14 mouse cellular contexts compared by ENCODE assay signal in the genomic region with DNA sequence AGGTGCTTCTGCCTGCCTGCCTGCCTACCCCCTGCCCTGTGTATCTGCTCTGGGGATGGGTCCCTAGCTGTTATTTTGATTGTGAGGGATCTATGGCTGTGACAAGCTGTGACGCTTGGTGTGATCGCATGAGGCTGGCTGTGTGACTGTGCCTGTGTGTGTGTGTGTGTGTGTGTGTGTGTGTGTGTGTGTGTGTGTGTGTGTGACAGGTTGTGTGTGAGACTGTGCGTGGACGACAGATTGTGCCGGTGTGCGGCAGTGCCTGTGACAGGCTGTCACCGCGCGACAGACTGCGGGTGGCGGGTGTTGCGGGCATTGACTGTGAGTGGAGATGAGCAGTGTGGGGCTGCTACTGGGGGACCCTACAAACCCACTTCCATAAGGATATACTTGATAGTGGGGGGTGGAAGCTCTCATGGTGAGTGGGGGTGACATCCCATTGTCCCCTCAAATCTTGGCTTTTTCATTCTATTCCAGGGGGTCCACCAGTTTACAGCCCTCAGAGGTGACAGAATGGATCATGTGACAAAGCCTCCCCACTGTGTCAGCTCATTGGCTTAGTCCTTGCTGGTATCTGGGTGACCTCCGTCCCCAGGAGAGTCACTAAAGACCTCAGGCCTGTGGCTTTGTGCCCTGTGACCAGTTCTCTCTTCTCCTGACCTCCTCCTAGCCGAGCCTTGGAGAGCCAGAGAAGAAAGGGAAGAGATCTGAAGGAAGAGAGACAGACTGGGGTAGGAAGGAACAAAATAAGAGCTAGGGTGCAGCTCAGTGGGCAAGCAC. TPM values are rescaled to one million over a fixed set of nuclear protein-coding genes. Genes with fewer than 3 reads are reported as not detected.
DNase-seq lines count a peak whose midpoint lies in the region; ATAC-seq and TF ChIP-seq lines count a peak whose summit lies in the region.
"Had no signal": no experiment of that assay in that cellular context is flagged by ENCODE, and none has a peak within 500 bp of the region (broad histone marks: within the 10 kb centered on the region; RNA-seq: fewer than 3 reads in every experiment).

No protein-coding gene starts in this region.

- peak; percentile 58 for DNase-seq in gastrocnemius, adult 2 months
- DNase-seq in gastrocnemius, adult 8-10 months (ENCODE audit: low spot score in 2 of 2) = no peak
- peak; percentile 28 for DNase-seq in limb, embryonic 11.5 days (ENCODE audit: low spot score)
- DNase-seq in limb, embryonic 10.5 days (ENCODE audit: low spot score) = no peak
- DNase-seq in cerebellum, adult 2 months = peak; percentile 76
- no peak for DNase-seq in T-cell, adult 2 months (ENCODE audit: low spot score)
- no peak for DNase-seq in thymus, postnatal 4 days
- DNase-seq: adrenal gland, postnatal 25 days; kidney, postnatal 25 days; liver; lung, postnatal 36 days; thymus, postnatal 14 days had no signal

- H3K4me3 ChIP-seq in gastrocnemius, adult 2 months = peak overlapping the region; percentile 60
- no peak overlapping the region for H3K4me3 ChIP-seq in limb, embryonic 11.5 days (ENCODE audit: low read depth, low read length)
- no peak overlapping the region for H3K4me3 ChIP-seq in limb, embryonic 10.5 days
- H3K4me3 ChIP-seq in cerebellum, adult 2 months (replicated peaks; ENCODE audit: insufficient read depth, low read depth, low read length) = no peak overlapping the region
- no peak overlapping the region for H3K4me3 ChIP-seq in forebrain, embryonic 16.5 days (replicated peaks; ENCODE audit: low read length)

- TF ChIP-seq POLR2A in cerebellum, adult 2 months (IDR thresholded peaks at IDR 0.05; ENCODE audit: borderline replicate concordance, insufficient read depth, low read length) = no peak

- H3K27ac ChIP-seq in gastrocnemius, adult 2 months = peak overlapping the region; percentile 96
- no peak overlapping the region for H3K27ac ChIP-seq in limb, embryonic 11.5 days (replicated peaks; ENCODE audit: low read depth, low read length)
- no peak overlapping the region for H3K27ac ChIP-seq in limb, embryonic 10.5 days
- H3K27ac ChIP-seq in cerebellum, adult 2 months (ENCODE audit: insufficient read depth, low read length) = peak overlapping the region; percentile 92
- peak overlapping the region; percentile 93 for H3K27ac ChIP-seq in forebrain, embryonic 16.5 days (ENCODE audit: low read length)
- H3K27ac ChIP-seq: hindbrain, embryonic 14.5 days had no signal

- ATAC-seq in limb, embryonic 11.5 days (ENCODE audit: insufficient number of reproducible peaks, low FRiP score, low TSS enrichment, low read depth) = no peak
- ATAC-seq in forebrain, embryonic 16.5 days = peak; percentile 66

- H3K4me2 ChIP-seq in limb, embryonic 11.5 days (ENCODE audit: low read depth, severe bottlenecking) = no peak overlapping the region
- H3K4me2 ChIP-seq in forebrain, embryonic 16.5 days (ENCODE audit: low read length) = no peak overlapping the region; the same call in none of the 2 replicates
- H3K4me2 ChIP-seq: hindbrain, embryonic 14.5 days had no signal

- no peak overlapping the region for H3K9ac ChIP-seq in limb, embryonic 11.5 days (ENCODE audit: low read length)
- H3K9ac ChIP-seq in forebrain, embryonic 16.5 days (replicated peaks; ENCODE audit: low read depth, low read length) = peak overlapping the region; percentile 53

- TF ChIP-seq CTCF in gastrocnemius, adult 2 months (IDR thresholded peaks at IDR 0.05) = no peak
- TF ChIP-seq CTCF in cerebellum, adult 2 months (IDR thresholded peaks at IDR 0.05; ENCODE audit: borderline replicate concordance, insufficient read depth, low read depth, low read length) = no peak

- H3K4me1 ChIP-seq in limb, embryonic 11.5 days (ENCODE audit: control insufficient read depth, insufficient read depth, low read length) = peaks cover 27% of the 10 kb centered on the region
- peaks cover 32% of the 10 kb centered on the region for H3K4me1 ChIP-seq in limb, embryonic 10.5 days
- H3K4me1 ChIP-seq in cerebellum, adult 2 months (ENCODE audit: control insufficient read depth, insufficient read depth, low read length) = peaks cover 72% of the 10 kb centered on the region
- peaks cover 75% of the 10 kb centered on the region for H3K4me1 ChIP-seq in forebrain, embryonic 16.5 days (replicated peaks; ENCODE audit: control insufficient read depth, insufficient read depth, low read length)

- peaks cover 81% of the 10 kb centered on the region for H3K27me3 ChIP-seq in limb, embryonic 11.5 days (ENCODE audit: control insufficient read depth, insufficient read depth, low read length)
- H3K27me3 ChIP-seq in limb, embryonic 10.5 days (ENCODE audit: low read depth, poor library complexity, severe bottlenecking) = peaks cover 100% of the 10 kb centered on the region
- no peaks in the 10 kb centered on the region for H3K27me3 ChIP-seq in cerebellum, adult 2 months (ENCODE audit: control insufficient read depth, insufficient read depth, low read length)
- H3K27me3 ChIP-seq in forebrain, embryonic 16.5 days (replicated peaks; ENCODE audit: control insufficient read depth, insufficient read depth, low read length) = peaks cover 2% of the 10 kb centered on the region

- intact Hi-C loops in gastrocnemius, adult 2 months (cut with DNase I) = no loop called here

- H3K9me3 ChIP-seq in limb, embryonic 11.5 days (ENCODE audit: control insufficient read depth, low read length) = no peaks in the 10 kb centered on the region
- no peaks in the 10 kb centered on the region for H3K9me3 ChIP-seq in limb, embryonic 10.5 days (replicated peaks)
- no peaks in the 10 kb centered on the region for H3K9me3 ChIP-seq in forebrain, embryonic 16.5 days (ENCODE audit: control insufficient read depth, low read length)

- whole genome bisulfite sequencing in limb, embryonic 11.5 days = 5% methylated on average over 14 of the region's 14 CpGs
- WGBS in limb, embryonic 10.5 days = 6% methylated on average over 14 of the region's 14 CpGs
- 10% methylated on average over 14 of the region's 14 CpGs for WGBS in cerebellum, adult 2 months
- 19% methylated on average over 14 of the region's 14 CpGs for WGBS in forebrain, embryonic 16.5 days

- H3K36me3 ChIP-seq in limb, embryonic 11.5 days (ENCODE audit: control insufficient read depth, insufficient read depth, low read length) = no peaks in the 10 kb centered on the region
- H3K36me3 ChIP-seq in limb, embryonic 10.5 days = no peaks in the 10 kb centered on the region
- no peaks in the 10 kb centered on the region for H3K36me3 ChIP-seq in forebrain, embryonic 16.5 days (ENCODE audit: control insufficient read depth, insufficient read depth)

RNA-seq across cellular contexts. Expression of a gene that starts 12.4 kb away (rescaled TPM):
- 100 to 1,000 TPM; 465 to 558 TPM for total RNA-seq in gastrocnemius, adult 2 months (2021)
- total RNA-seq in gastrocnemius, adult 8-10 months (2022) = 100 to 1,000 TPM; 507 to 604 (median 532) TPM
- 4.6 TPM in 2 replicates for polyA plus RNA-seq in limb, embryonic 11.5 days (2014; fragmentation: Nextera tagmentation; extraction: Ambion mirVana)
- polyA plus RNA-seq in limb, embryonic 10.5 days (2016; fragmentation: Nextera tagmentation; extraction: Ambion mirVana) = 0.24 and 2.1 TPM in 2 replicates
- 98.5 and 105 TPM in 2 replicates for polyA plus RNA-seq in cerebellum, adult 2 months (2012; rRNA removed)
- polyA plus RNA-seq in forebrain, embryonic 16.5 days (2015; fragmentation: Nextera tagmentation; extraction: Ambion mirVana) = 440 and 546 TPM in 2 replicates

RNA-seq across cellular contexts. Expression of a gene that starts 34.9 kb away (rescaled TPM):
- 10 to 100 TPM; 10.2 to 14.3 TPM for total RNA-seq in gastrocnemius, adult 2 months (2021)
- total RNA-seq in gastrocnemius, adult 8-10 months (2022) = 10 to 100 TPM in 3 of 4 experiments, 1 to 10 TPM in 1; 7.8 to 12.9 (median 12.2) TPM
- polyA plus RNA-seq in limb, embryonic 11.5 days (2014; fragmentation: Nextera tagmentation; extraction: Ambion mirVana) = 3.6 and 3.9 TPM in 2 replicates
- 1.9 and 2.7 TPM in 2 replicates for polyA plus RNA-seq in limb, embryonic 10.5 days (2016; fragmentation: Nextera tagmentation; extraction: Ambion mirVana)
- 16.1 and 16.2 TPM in 2 replicates for polyA plus RNA-seq in cerebellum, adult 2 months (2012; rRNA removed)
- 8.2 and 8.7 TPM in 2 replicates for polyA plus RNA-seq in forebrain, embryonic 16.5 days (2015; fragmentation: Nextera tagmentation; extraction: Ambion mirVana)

RNA-seq across cellular contexts. Expression of a gene that starts 43.6 kb away (rescaled TPM):
- total RNA-seq in gastrocnemius, adult 2 months (2021) = 10 to 100 TPM; 16.2 to 30.4 TPM
- total RNA-seq in gastrocnemius, adult 8-10 months (2022) = 10 to 100 TPM; 18.6 to 23.2 (median 20.8) TPM
- polyA plus RNA-seq in limb, embryonic 11.5 days (2014; fragmentation: Nextera tagmentation; extraction: Ambion mirVana) = 45.0 and 46.7 TPM in 2 replicates
- 51.7 and 54.4 TPM in 2 replicates for polyA plus RNA-seq in limb, embryonic 10.5 days (2016; fragmentation: Nextera tagmentation; extraction: Ambion mirVana)
- polyA plus RNA-seq in cerebellum, adult 2 months (2012; rRNA removed) = 45.3 and 45.5 TPM in 2 replicates
- 31.3 and 34.3 TPM in 2 replicates for polyA plus RNA-seq in forebrain, embryonic 16.5 days (2015; fragmentation: Nextera tagmentation; extraction: Ambion mirVana)

RNA-seq across cellular contexts. Expression of a gene that starts 52.8 kb away (rescaled TPM):
- total RNA-seq in gastrocnemius, adult 2 months (2021) = 100 to 1,000 TPM; 159 to 172 TPM
- 100 to 1,000 TPM; 168 to 185 (median 180) TPM for total RNA-seq in gastrocnemius, adult 8-10 months (2022)
- 93.1 and 93.4 TPM in 2 replicates for polyA plus RNA-seq in limb, embryonic 11.5 days (2014; fragmentation: Nextera tagmentation; extraction: Ambion mirVana)
- 119 and 122 TPM in 2 replicates for polyA plus RNA-seq in limb, embryonic 10.5 days (2016; fragmentation: Nextera tagmentation; extraction: Ambion mirVana)
- 117 and 120 TPM in 2 replicates for polyA plus RNA-seq in cerebellum, adult 2 months (2012; rRNA removed)
- 84.8 and 86.5 TPM in 2 replicates for polyA plus RNA-seq in forebrain, embryonic 16.5 days (2015; fragmentation: Nextera tagmentation; extraction: Ambion mirVana)

RNA-seq across cellular contexts. Expression of a gene that starts 59.0 kb away (rescaled TPM):
- 100 to 1,000 TPM; 149 to 205 TPM for total RNA-seq in gastrocnemius, adult 2 months (2021)
- 100 to 1,000 TPM; 148 to 197 (median 154) TPM for total RNA-seq in gastrocnemius, adult 8-10 months (2022)
- 854 and 918 TPM in 2 replicates for polyA plus RNA-seq in limb, embryonic 11.5 days (2014; fragmentation: Nextera tagmentation; extraction: Ambion mirVana)
- 820 and 843 TPM in 2 replicates for polyA plus RNA-seq in limb, embryonic 10.5 days (2016; fragmentation: Nextera tagmentation; extraction: Ambion mirVana)
- polyA plus RNA-seq in cerebellum, adult 2 months (2012; rRNA removed) = 343 and 394 TPM in 2 replicates
- polyA plus RNA-seq in forebrain, embryonic 16.5 days (2015; fragmentation: Nextera tagmentation; extraction: Ambion mirVana) = 610 and 631 TPM in 2 replicates

Comparison
In these comparisons a context has a peak if more than half of its experiments do, and no peak if none do; other contexts are left out.
1. DNase-seq: peak in gastrocnemius, adult 2 months (single experiment), limb, embryonic 11.5 days (single experiment) and cerebellum, adult 2 months (2 of 2); none in gastrocnemius, adult 8-10 months (0 of 2), limb, embryonic 10.5 days (single experiment), T-cell, adult 2 months (single experiment) and thymus, postnatal 4 days (single experiment).
2. H3K27ac ChIP-seq: peak in gastrocnemius, adult 2 months (single experiment), cerebellum, adult 2 months (single experiment) and forebrain, embryonic 16.5 days (single experiment); none in limb, embryonic 11.5 days (single experiment) and limb, embryonic 10.5 days (single experiment).
3. RNA of a gene that starts 12.4 kb away (polyA plus RNA-seq): 440 to 546 TPM in forebrain, embryonic 16.5 days and 98.5 to 105 TPM in cerebellum, adult 2 months; 4.6 TPM in limb, embryonic 11.5 days and 0.24 to 2.1 TPM in limb, embryonic 10.5 days; every median in the first group is over 10 times any median in the second.